Mouse (Mus musculus) granulocyte monocyte progenitor cell, adult 5-6 weeks (primary cell): ENCODE measurements at regions not wholly inside any gene's neighbourhood (a gene's known extent, or its start where the extent isn't known, plus 50 kb on each side); places are given as distances from the start of the nearest gene placed in this dataset.

Experiments used
- ATAC-seq: replicated peaks from 2 replicates; pipeline ENCODE4 v1.8.0; 2016; ENCODE audit warnings: mild to moderate bottlenecking, moderate TSS enrichment, inconsistent platforms; ENCODE audit not compliant: poor library complexity, severe bottlenecking

DNA sequence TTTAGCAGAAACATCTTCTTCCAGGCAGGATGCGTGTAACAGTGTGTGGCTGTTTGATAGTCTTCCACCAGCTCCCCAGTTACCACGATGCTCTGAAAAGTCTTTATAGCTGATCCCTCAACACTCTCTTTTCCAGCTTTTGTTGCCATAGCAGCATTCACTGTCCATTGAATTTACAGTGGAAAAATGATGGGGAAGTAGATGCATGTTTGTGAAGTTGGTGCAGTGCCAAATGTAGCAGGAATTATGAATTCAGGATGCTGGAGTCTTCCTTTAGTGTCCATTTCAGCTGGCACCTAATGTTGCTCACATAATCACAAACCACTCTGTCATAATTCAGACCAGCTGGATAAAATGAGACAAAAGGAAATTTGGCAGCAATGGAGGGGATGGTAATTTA lies 99.0 kb upstream of the Tbc1d2b start:
- no peak for ATAC-seq

DNA sequence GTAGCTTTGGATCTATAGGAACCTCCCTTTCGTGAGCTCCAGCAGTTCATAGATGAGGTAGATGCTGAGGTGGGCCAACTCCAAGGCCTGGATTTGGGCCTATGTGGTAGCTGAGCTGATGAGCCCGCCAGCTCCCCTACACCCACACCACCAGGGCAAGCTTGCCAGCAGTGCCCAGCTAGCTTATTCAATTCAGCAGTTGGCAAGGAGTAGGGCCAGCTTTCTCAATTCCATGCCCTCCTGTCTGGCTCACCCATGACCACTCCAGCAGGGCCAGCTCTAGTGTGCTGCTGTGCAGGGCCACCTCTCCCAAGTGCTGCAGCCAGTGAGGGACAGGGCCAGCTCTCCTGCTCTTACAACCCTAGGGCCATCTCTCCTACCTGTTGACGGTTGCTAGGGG lies 97.1 kb upstream of the Tbc1d2b start:
- no peak for ATAC-seq

DNA sequence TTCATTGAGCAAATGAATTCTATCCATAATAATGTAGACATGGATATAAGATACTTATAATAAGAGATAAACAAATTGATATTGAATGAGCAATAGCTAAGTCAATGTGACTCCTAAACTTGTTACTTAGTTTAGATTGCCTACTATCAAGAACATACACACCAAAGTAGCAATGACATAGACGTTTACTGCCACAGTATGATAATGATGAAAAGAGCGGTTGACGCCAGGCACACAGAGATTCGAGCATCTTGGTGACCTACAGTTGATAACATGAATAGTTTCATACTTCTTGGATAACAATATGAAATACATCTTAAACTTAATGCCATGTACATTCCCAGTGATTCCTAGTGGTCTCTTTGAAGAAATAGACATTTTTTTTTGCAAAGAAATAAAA lies 55.9 kb upstream of the Tbc1d2b start:
- ATAC-seq = no peak
